Mouse (Mus musculus) 416B (cell line): ENCODE results near the gene Chd1.

Source experiments
- DNase-seq: peaks from one replicate; pipeline ENCODE4 v3.0.0; 2011; ENCODE audit warnings: low read depth

Gene Chd1

GRCm38 (mm10) chr17:15812136-15812778 lies 107.5 kb downstream of the Chd1 start:
- DNase-seq = no peak

GRCm38 (mm10) chr17:15813658-15814212 lies 109.0 kb downstream of the Chd1 start:
- DNase-seq = no peak

- DNase-seq = no peak
Measured at GRCm38 (mm10) chr17:15815312-15816018, 110.7 kb downstream of the Chd1 start.

- no peak for DNase-seq
Measured at GRCm38 (mm10) chr17:15816379-15817095, 111.8 kb downstream of the Chd1 start.

- no peak for DNase-seq
Measured at GRCm38 (mm10) chr17:15817096-15817450, 112.3 kb downstream of the Chd1 start.

GRCm38 (mm10) chr17:15817634-15818033 lies 112.9 kb downstream of the Chd1 start:
- no peak for DNase-seq

- no peak for DNase-seq
Measured at GRCm38 (mm10) chr17:15818372-15818771, 113.6 kb downstream of the Chd1 start.

- no peak for DNase-seq
Measured at GRCm38 (mm10) chr17:15820146-15820545, 115.4 kb downstream of the Chd1 start.

GRCm38 (mm10) chr17:15820761-15821160 lies 116.0 kb downstream of the Chd1 start:
- DNase-seq = no peak

GRCm38 (mm10) chr17:15821706-15822105 lies 116.9 kb downstream of the Chd1 start:
- no peak for DNase-seq
